Mouse (Mus musculus): ENCODE measurements around the gene Gabrg3.

The Gabrg3 gene

DNA sequence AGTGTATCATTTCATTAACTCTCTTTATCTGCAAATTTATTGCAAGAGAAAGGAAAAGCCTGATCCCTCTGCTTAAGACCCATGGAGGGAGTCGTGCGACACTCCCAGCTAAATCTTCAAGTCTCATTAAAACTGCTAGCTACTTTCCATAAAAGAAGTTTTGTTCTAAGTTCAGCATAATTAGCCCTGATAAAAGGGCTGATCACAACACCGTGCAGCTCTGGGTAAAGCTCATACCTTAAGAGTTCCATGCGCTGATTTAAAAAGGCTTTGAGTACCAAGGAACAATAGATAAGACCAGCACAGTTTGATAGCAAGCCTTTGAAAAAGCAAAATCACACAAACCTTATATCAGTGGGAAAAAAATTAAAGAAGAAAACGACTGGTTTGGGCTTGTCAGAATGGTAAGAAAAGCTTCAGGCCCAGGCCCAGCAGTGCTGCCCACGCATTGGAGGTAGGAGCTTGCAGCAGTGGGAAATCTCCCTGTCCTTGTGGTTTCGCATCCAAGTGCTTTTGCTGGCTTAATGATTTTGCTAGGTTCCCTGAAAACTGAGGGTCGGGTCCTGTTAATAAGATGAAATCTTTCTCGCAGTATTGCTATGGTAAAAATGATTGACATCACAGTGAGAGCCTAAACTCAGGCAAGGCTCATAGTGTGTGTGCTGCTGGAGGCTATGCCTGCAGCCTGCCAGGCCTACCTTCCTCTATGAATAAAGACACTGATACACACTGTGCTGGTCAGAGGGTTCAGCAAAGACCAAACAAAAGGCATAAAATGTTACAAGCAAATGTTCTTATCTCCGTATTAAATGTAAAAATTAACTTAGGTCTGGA, 621.2 kb downstream of the Gabrg3 start:
- WGBS, result 42% methylated on average over 10 of the region's 10 CpGs

DNA sequence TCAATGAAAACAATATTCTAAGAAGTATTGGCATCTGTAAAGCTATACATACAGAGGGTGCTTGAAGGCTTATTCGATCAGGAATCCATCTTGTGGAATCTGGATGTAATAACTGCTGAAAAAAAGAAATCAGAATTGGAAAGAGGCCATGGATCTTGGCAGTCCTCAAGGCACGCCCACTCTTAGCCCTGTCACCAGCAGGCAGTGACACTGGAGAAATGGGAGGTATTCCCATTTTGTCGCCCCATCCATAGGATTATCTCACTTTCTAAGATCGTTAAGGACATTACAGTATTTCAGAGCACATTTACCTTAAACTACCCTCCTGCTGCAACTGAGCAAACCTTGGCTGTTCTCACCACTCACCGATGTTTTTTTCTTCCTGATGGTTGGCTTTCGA, 657.8 kb downstream of the Gabrg3 start:
- 55% methylated on average over 6 of the region's 6 CpGs for WGBS
